Mouse (Mus musculus) forebrain, embryonic 14.5 days (tissue): ENCODE measurements around the gene Dnajc4. TPM values are rescaled to one million over a fixed set of nuclear protein-coding genes. Genes with fewer than 3 reads are reported as not detected.
A peak's percentile ranks its signal among the peaks of the same experiment; 100 is the strongest.

Experiments used
- ATAC-seq: fragments of 200-750 bp; cut with Nextera tagmentation; 2 replicates; pipeline ENCODE4 v1.8.0; 2017; ENCODE audit warnings: mild to moderate bottlenecking, moderate library complexity
- DNase-seq: peaks from one replicate; pipeline ENCODE4 v3.0.0-alpha.2; 2015; ENCODE audit warnings: low spot score
- H3K27ac ChIP-seq: fragments of 300-500 bp; sonication (generic); 2 replicates; pipeline ENCODE4 v1.5.1; 2014; ENCODE audit warnings: low read depth, mild to moderate bottlenecking, control low read depth, low read length, moderate library complexity
- H3K27me3 ChIP-seq: fragments of 300-500 bp; sonication (generic); replicated peaks from 2 replicates; pipeline ENCODE4 v1.6.1; 2014; ENCODE audit warnings: low read length, control low read depth, mixed read lengths; ENCODE audit not compliant: control insufficient read depth, insufficient read depth
- H3K36me3 ChIP-seq: fragments of 300-500 bp; sonication (generic); 2 replicates; pipeline ENCODE4 v1.6.1; 2014; ENCODE audit warnings: low read length, control low read depth; ENCODE audit not compliant: control insufficient read depth, insufficient read depth
- H3K4me1 ChIP-seq: fragments of 300-500 bp; sonication (generic); 2 replicates; pipeline ENCODE4 v1.6.1; 2014; ENCODE audit warnings: antibody characterized with exemption, low read length, control low read depth; ENCODE audit not compliant: control insufficient read depth, insufficient read depth
- H3K4me2 ChIP-seq: fragments of 300-500 bp; sonication (generic); 2 replicates; pipeline ENCODE4 v1.6.1; 2014; ENCODE audit warnings: mild to moderate bottlenecking, control low read depth, low read length
- H3K4me3 ChIP-seq: fragments of 300-500 bp; sonication (generic); 2 replicates; pipeline ENCODE4 v1.5.1; 2014; ENCODE audit warnings: low read depth, low read length, control low read depth
- H3K9ac ChIP-seq: fragments of 300-500 bp; sonication (generic); 2 replicates; pipeline ENCODE4 v1.6.1; 2014; ENCODE audit warnings: mild to moderate bottlenecking, low read length, control low read depth, moderate library complexity
- H3K9me3 ChIP-seq: fragments of 300-500 bp; sonication (generic); replicated peaks from 2 replicates; pipeline ENCODE4 v1.6.1; 2016; ENCODE audit warnings: low read length, control low read depth, mixed read lengths; ENCODE audit not compliant: control insufficient read depth
- WGBS: fragments of 180-500 bp; shearing (Covaris S2); extraction: QIAGEN DNeasy Blood & Tissue Kit; methylation state at CpG from one replicate; pipeline ENCODE4 v1.1.7; 2014; 5-methylcytosine and 5-hydroxymethylcytosine counted together
- polyA plus RNA-seq: library from polyadenylated mRNA; unstranded; fragments of >200 nt; fragmentation: Nextera tagmentation; extraction: Ambion mirVana; gene quantifications from 2 replicates; pipeline ENCODE4 v1.2.1, GENCODE M21; 2014

The Dnajc4 gene
- polyA plus RNA-seq, 1 experiment from 2014 or later = 25.2 TPM

- H3K9me3 ChIP-seq = no peaks in the 10 kb centered on the region
- no peak overlapping the region for H3K4me2 ChIP-seq
- H3K9ac ChIP-seq = no peak overlapping the region
- ATAC-seq (no peak), DNase-seq (no peak)
- H3K4me3 ChIP-seq = no peak overlapping the region
- H3K27me3 ChIP-seq = no peaks in the 10 kb centered on the region
- peaks cover 13% of the 10 kb centered on the region for H3K4me1 ChIP-seq
- WGBS = 47% methylated on average over 4 of the region's 4 CpGs
- no peak overlapping the region for H3K27ac ChIP-seq
- peaks cover 9% of the 10 kb centered on the region; the same call in 1 of the 2 replicates for H3K36me3 ChIP-seq
These were observed 44.6 kb downstream of the Dnajc4 start for GRCm38 (mm10) chr19:6947742-6948141.

DNA sequence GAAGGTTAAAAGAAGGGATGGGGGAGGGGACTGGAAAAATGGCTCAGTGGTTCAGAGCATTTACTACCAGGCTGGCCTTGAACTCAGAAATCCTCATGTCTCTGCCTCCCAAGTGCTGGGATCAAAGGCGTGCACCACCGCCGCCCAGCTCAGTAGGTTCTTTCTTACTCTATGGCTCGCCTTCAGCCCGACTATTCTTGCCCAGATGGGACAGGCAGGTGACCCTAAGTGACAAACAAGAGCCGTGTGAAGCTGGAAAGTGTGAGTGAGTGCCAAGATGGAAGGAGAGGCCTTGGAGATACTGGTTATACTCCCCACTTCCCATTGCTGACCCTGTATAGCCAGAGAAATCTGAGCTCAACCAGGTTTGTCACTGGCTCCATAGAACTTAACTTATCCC, 48.7 kb downstream of the Dnajc4 start:
- no peaks in the 10 kb centered on the region for H3K9me3 ChIP-seq
- no peak overlapping the region for H3K4me3 ChIP-seq
- H3K27me3 ChIP-seq = no peaks in the 10 kb centered on the region
- no peak overlapping the region for H3K9ac ChIP-seq
- no peak overlapping the region for H3K27ac ChIP-seq
- H3K4me2 ChIP-seq = no peak overlapping the region
- 95% methylated on average over 6 of the region's 6 CpGs for WGBS
- no peak for DNase-seq
- peaks cover 23% of the 10 kb centered on the region for H3K4me1 ChIP-seq
- peaks cover 9% of the 10 kb centered on the region; the same call in 1 of the 2 replicates for H3K36me3 ChIP-seq
- no peak for ATAC-seq

DNA sequence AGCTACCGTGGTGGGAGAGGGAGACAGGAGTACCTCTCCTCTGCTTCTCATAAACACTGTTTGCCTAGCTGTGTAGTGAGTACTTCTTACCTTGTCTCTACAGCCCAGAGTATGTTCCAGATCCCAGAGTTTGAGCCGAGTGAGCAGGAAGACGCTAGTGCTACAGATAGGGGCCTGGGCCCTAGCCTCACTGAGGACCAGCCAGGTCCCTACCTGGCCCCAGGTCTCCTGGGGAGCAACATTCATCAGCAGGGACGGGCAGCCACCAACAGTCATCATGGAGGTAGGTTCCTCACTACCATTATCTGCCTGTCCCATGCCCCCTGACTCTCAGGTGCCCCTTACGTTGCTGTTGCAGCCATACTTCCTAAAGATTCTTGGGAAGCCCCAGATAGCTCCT, 49.6 kb downstream of the Dnajc4 start:
- H3K4me2 ChIP-seq = peak overlapping the region; percentile 97
- peaks cover 9% of the 10 kb centered on the region; the same call in 1 of the 2 replicates for H3K36me3 ChIP-seq
- no peaks in the 10 kb centered on the region for H3K27me3 ChIP-seq
- peak overlapping the region; percentile 86 for H3K9ac ChIP-seq
- no peaks in the 10 kb centered on the region for H3K9me3 ChIP-seq
- H3K4me1 ChIP-seq = peaks cover 25% of the 10 kb centered on the region
- peak overlapping the region; percentile 77 for H3K4me3 ChIP-seq
- ATAC-seq (no peak), DNase-seq (no peak)
- H3K27ac ChIP-seq = peak overlapping the region; percentile 91
- WGBS = 28% methylated on average over 5 of the region's 5 CpGs

- ATAC-seq (peak; percentile 83), DNase-seq (peak; percentile 90)
- peak within 1 kb of the TSS; percentile 91 for H3K27ac ChIP-seq
- H3K9me3 ChIP-seq = no peaks in the 10 kb centered on the region
- peaks cover 9% of the 10 kb centered on the region; the same call in 1 of the 2 replicates for H3K36me3 ChIP-seq
- H3K9ac ChIP-seq = peak within 1 kb of the TSS; percentile 86
- no peaks in the 10 kb centered on the region for H3K27me3 ChIP-seq
- peak within 1 kb of the TSS; percentile 97 for H3K4me2 ChIP-seq
- under 1% methylated on average over 27 of the region's 27 CpGs for WGBS
- H3K4me1 ChIP-seq = peaks cover 25% of the 10 kb centered on the region
- peak within 1 kb of the TSS; percentile 77 for H3K4me3 ChIP-seq
These were observed 50.1 kb downstream of the Dnajc4 start, which contains the start of gene Gpr137 for GRCm38 (mm10) chr19:6942249-6942691. Gene Gpr137 (minus strand): TSS chr19:6942480.

- Histone ChIP-seq H3K9ac (peak within 1 kb of the TSS; percentile 86), H3K27ac (peak within 1 kb of the TSS; percentile 91), H3K4me2 (peak within 1 kb of the TSS; percentile 97), H3K9me3 (no peaks in the 10 kb centered on the region), H3K4me1 (peaks cover 25% of the 10 kb centered on the region), H3K36me3 (peaks cover 9% of the 10 kb centered on the region; the same call in 1 of the 2 replicates), H3K27me3 (no peaks in the 10 kb centered on the region), H3K4me3 (peak within 1 kb of the TSS; percentile 77)
- ATAC-seq (peak; percentile 88), DNase-seq (peak; percentile 95)
- WGBS = under 1% methylated on average over 83 of the region's 83 CpGs
These were observed 50.8 kb downstream of the Dnajc4 start, which contains the start of gene Bad for GRCm38 (mm10) chr19:6941372-6942248. Gene Bad (plus strand): TSS chr19:6941861.

- 0 out of 2 replicates have a peak, but pooled peaks cover 3% of the 10 kb centered on the region for H3K36me3 ChIP-seq
- peaks cover 8% of the 10 kb centered on the region for H3K27me3 ChIP-seq
- H3K9me3 ChIP-seq = no peaks in the 10 kb centered on the region
- peak overlapping the region; percentile 77 for H3K4me3 ChIP-seq
- peaks cover 25% of the 10 kb centered on the region for H3K4me1 ChIP-seq
- H3K27ac ChIP-seq = no peak overlapping the region
- DNase-seq (no peak), ATAC-seq (peak; percentile 27)
- peak overlapping the region; percentile 97 for H3K4me2 ChIP-seq
- H3K9ac ChIP-seq = peak overlapping the region; percentile 86
- 22% methylated on average over 29 of the region's 29 CpGs for WGBS
These were observed 51.7 kb downstream of the Dnajc4 start for GRCm38 (mm10) chr19:6940396-6941351.

DNA sequence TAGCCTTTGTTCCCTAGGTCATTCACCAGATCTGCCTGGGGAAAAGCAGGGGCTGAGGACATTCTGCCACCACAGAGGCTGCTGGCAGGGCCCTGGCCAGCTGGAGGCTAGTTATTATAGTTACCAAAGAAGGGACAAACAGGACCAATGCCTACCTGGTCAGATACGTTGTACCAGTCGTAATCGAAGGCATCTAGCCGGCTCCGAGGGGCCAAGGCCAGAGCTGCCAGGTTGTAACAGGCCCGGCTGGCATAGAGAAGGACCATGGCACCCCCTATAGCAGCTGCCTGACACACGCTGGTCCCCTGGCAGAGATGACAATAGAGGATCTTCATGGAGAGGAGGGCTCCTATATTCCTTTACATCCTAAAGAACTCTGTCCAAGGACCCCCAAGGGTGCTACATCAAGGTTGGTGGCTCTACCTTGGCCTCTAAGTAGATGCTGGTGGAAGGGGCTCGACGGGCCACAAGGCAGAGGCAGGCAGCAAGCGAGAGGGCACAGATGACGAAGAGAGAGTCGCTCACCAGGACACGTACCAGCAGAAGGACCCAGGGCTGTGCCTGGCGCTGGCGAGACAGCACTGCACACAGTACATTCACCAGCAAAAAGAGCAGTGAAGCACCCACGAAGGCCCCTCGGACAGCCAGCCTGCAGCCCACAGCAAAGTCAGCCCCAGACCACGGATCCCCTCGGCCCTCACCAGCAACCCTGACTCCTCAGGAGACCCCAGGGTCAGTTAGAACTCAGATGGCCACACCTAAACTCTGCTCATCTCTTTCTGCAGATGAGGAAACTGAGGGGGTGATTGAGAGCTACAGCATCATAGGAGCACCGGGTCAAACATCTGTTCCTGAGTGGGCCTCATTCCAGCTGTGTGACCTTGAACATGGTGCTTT, 53.0 kb downstream of the Dnajc4 start:
- DNase-seq (no peak), ATAC-seq (no peak)
- peak overlapping the region; percentile 97; the same call in 1 of the 2 replicates for H3K4me2 ChIP-seq
- 0 out of 2 replicates have a peak overlapping the region, but pooled peaks have one; percentile 77 for H3K4me3 ChIP-seq
- H3K27ac ChIP-seq = no peak overlapping the region
- no peaks in the 10 kb centered on the region for H3K36me3 ChIP-seq
- peak overlapping the region; percentile 1 for H3K9ac ChIP-seq
- H3K9me3 ChIP-seq = no peaks in the 10 kb centered on the region
- WGBS = 90% methylated on average over 20 of the region's 20 CpGs
- H3K27me3 ChIP-seq = peaks cover 19% of the 10 kb centered on the region
- H3K4me1 ChIP-seq = peaks cover 25% of the 10 kb centered on the region
